Mouse (Mus musculus) ES-E14 (cell line): Measurements from ENCODE around the gene Cfap58.

Source experiments
- CHD2 ChIP-seq: IDR thresholded peaks from 2 replicates; pipeline ENCODE4 v1.6.1; 2014; ENCODE audit warnings: mild to moderate bottlenecking, low read depth, low read length, inconsistent platforms
- HCFC1 ChIP-seq: IDR thresholded peaks from 2 replicates; pipeline ENCODE4 v1.6.1; 2012; ENCODE audit warnings: low read length, inconsistent platforms, borderline replicate concordance; ENCODE audit not compliant: insufficient read depth
- MAFK ChIP-seq: IDR thresholded peaks from 2 replicates; pipeline ENCODE4 v1.6.1; 2014; ENCODE audit warnings: mild to moderate bottlenecking, low read depth, low read length, inconsistent platforms; ENCODE audit not compliant: insufficient read depth
- ZC3H11A ChIP-seq: IDR thresholded peaks from 2 replicates; pipeline ENCODE4 v1.6.1; 2012; ENCODE audit warnings: low read depth, mild to moderate bottlenecking, inconsistent platforms, low read length, borderline replicate concordance
- ZNF384 ChIP-seq: IDR thresholded peaks from 2 replicates; pipeline ENCODE4 v1.6.1; 2012; ENCODE audit warnings: low read depth, low read length, inconsistent platforms

DNA sequence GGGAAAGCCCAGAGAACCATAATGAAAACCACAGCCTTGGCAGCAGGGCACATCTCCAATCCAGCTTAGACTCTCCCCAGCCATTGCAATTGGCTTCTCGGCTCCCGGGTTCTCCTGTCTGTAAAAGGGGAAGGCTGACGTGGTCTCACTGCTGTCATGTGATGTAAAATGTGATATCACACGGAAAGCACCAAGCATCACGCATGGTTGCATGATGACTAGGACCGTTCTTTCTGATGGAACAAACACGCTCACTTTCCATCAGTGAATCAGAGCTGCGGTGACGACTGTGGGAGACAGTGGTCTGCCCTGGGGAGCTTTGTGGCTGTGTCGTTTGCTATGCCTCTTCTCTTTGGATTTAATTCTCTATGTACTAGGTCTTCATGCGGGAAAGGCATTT lies 50.5 kb downstream of the Cfap58 start:
- TF ChIP-seq HCFC1 (no peak), CHD2 (no peak), MAFK (no peak), ZC3H11A (no peak), ZNF384 (no peak)
